Mouse (Mus musculus): ENCODE results near the gene Car15.

Gene Car15

DNA sequence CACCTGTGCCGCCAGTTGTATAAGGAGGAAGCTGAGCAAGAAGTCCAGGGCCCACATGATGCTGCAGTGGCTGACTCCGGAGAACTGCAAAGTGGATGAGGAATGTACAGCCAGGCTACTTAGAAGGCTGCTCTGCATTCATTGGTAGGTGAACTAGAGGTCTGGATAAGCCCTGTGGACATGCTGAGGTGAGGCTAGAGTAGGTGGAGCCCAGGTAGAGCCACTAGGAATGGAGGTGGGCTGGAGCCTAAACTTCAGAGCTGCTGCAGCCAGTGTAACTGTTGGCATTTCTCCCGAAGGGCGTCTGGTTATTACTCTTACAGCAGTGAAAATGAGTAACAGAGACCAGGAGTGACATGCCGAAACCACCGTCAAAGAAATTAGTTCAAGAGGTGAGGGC, at the start of gene Car15:
Gene Car15, minus strand, starts transcription at position 314 of the 400 bp plus-strand sequence.
- no peak for DNase-seq (ENCODE audit: low spot score)

DNA sequence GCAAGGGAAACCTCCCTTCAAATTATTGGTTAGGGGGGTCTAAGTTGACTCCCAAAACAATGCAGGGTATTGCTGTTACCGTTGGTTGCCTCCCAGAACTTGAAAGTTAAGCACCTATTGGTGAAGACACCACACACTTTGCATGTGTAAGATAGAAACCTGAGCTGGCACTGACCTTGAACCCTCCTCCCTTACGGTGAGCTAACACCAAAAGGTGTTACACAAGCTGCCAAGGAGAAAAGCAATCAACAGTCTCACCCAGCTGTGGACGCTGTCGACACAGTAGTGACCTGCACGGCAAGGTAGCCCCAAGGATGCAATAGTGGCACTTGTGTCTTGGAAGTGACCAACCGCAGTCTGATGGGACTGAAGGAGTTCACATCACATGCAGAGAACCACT, 46.0 kb upstream of the Car15 start:
- no peak for DNase-seq (ENCODE audit: low spot score)

DNA sequence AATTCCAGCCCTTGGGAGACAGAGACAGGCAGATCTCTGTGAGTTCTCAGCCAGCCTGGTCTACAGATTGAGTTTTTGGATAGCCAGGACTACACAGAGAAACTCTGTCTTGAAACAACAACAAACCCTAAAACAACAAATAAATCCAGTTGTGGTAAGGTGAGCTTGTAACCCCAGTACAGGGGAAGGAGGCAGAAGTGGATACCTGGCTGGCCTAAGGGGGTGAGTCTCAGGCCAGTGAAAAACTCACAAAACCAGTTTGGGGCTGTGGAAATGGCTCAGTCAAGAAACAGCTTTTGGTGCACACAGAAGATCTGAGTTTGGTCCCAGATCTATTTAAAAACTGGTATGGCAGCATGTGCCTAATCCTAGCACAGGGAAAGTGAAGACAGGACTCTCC, 44.0 kb upstream of the Car15 start:
- DNase-seq (ENCODE audit: low spot score): peak; percentile 46

DNA sequence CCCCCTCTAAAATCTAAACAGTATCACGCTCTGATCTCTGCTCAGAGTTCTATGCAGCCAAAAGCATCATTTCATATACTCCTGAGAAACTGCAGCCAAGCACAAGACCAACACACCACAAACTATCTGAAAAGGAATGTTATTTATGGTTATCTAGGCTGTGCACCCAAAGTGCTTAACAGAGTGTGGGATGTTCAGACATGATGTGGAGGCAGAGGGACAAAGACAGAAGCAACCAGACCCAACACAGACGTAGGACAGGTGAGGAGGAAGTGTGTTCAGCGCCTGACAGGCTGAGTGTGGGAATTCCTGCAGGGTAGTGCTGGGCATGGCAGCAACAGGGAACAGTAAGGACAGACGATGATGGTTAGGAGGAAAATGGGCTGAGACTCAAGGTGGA, 41.4 kb upstream of the Car15 start:
- DNase-seq (ENCODE audit: low spot score): no peak

DNA sequence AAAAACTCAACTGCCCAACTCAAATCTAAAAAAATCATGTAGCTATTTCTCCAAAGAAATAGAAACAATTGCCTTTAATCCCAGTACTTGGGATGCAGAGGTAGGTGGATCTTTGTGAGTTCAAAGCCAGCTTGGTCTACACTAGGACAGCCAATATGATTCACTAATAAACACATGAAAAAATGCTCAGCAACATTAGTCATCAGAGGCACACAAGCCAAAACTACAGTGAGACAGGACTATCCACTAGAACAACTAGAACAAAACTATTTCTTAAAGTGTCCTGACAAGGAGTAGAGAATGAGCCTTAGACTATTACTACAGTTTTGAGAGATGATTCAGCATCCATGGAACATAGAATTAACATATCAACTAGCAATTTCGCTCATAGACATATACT, 37.9 kb upstream of the Car15 start:
- DNase-seq (ENCODE audit: low spot score): no peak

DNA sequence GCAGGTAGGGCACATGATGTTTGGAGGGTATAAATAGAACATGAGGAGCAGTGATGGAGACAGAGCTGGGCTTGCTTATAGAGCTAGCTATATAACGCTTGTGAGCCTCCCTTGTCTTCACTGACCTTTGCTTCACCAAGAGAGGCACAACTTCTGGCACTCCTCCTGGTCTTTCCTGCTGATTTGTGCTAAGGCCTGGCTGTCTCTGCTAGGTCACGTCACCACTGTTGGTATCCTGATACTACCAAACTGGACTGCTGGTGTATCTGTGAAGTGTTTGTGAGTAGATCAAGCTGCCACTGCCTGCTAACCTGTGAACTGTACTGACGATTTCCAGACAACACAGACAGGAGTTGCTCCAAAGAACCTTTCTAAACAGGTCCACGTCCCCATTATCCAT, 37.0 kb upstream of the Car15 start:
- DNase-seq (ENCODE audit: low spot score): no peak

DNA sequence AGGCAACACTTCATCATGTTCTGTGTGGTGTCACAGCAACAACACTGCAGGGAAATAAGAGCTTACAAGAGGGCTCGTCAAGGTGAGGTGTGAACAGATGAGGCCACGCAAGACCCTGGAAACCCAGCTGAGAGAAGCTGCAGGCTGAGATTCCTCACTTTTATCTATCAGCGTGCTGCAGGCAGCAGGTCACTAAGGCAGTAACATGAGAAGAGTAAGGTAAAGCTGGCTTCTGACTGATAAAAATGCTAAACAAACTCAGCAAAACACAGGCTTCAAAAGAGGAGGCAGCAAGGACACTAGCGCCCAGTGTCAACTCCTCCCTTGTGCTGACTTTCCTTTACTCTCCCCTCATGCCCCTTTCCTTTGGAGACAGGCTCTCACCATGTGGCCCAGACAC, 34.8 kb upstream of the Car15 start:
- DNase-seq (ENCODE audit: low spot score): no peak

DNA sequence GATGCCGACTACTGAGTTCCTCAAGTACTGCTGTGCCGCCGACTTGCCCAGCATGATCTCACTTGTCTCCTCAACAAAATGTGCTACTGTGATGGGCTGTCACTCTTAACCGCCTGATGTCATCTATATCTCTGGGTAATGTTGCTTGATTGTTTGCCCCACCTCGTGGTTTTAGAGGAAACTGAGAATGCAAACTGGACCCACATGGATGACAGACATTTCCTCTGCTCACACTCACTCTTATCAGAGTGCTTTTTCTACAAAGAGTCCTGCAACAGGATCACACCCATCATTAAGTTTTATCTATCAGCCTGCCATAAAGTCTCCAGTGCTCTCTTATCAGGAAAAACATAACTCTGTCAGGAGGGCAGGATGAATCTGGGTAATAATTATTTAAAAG, 33.1 kb upstream of the Car15 start:
- no peak for DNase-seq (ENCODE audit: low spot score)

DNA sequence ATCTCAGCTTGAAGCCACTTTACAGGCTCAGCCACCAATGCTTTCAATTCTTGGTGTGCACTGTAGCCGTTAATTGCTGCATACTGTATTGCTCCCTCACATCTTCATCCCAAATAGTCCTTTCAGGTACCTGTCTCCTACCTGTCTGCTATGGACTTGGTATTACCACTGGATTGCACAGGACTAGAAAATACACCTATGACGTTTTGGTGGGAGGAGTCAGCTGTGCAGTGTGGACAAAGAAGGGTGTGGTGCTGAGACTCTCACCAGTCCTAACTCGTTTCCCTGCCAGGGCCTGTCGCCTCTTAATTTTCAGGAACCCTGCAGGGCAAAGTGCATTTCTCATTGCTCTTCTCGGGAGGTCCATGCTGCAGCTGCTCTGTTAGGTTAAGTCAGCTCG, 27.6 kb upstream of the Car15 start:
- peak; percentile 43 for DNase-seq (ENCODE audit: low spot score)

DNA sequence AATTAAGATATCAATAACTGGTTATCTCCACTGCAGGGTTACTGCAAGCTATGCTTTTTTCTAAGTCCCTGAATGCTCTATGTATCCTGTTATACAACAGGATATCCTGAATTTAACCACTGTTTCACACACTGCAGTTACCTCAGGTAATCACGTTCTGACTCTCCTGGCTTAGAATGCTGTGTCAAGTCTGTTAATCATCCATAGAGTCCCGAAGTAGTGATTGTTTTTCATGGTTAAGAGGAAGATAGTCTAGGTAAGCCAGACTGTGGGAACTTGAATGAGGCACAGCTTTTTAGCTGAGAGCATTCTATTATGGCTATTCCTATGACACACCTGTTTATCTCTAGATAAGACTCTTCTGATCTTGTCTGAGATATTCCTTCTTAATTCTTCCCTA, 27.1 kb upstream of the Car15 start:
- DNase-seq (ENCODE audit: low spot score): no peak

DNA sequence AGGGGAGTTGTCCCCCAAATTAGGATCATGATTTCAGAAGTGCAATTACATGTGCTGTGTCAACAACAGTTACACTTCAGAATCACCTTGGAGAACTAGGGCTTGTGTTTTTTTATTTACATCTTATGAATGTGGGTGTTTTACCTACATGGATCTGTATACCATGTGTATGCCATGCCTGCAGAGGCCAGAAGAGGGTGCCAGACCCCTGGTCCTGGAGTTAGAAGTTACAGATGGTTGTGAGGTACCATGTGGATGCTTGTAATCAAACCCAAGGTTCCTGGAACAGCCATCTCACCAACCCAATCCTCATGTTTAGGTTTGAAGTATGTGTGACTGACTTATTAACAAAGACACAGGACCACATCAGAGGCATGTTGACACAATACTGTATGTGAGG, 20.4 kb upstream of the Car15 start:
- no peak for DNase-seq (ENCODE audit: low spot score)

DNA sequence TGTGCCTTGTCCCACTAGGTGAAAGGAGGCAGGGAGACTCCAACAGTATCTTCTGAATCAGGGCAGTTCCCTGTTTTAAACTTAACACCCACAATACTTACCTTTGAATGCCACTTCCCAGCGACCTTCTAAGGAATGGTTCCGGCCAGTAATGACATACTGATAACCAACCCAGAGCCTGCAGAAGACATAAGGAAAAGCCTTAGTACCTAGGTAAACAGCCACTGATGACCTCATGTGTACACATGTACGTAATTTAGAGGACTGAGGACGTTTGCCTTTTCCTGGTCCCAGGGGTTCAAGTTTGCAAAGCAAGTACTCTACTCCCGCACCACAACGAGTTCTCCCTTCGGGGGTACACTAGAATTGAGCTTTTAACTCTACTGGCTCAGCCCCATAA, 19.0 kb upstream of the Car15 start:
- DNase-seq (ENCODE audit: low spot score): no peak

DNA sequence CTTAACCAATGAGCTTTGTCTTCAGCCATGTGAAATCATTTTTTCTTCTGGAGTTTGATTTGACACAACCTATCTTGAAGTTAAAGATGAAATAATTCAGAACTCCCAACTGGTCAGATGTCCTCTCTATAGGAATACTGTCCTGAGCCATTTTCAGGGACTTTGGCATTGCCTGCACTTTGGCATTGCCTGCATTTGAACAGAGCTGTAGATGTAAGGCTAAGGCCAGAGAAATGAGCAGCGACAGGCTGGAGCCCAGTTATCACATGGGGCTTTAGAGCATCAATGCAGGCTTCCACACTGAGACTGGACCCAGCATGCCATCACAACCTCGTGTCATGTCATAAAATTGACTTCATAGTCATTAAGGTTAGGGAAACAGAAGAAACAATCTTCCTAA, 15.1 kb upstream of the Car15 start:
- DNase-seq (ENCODE audit: low spot score): no peak

DNA sequence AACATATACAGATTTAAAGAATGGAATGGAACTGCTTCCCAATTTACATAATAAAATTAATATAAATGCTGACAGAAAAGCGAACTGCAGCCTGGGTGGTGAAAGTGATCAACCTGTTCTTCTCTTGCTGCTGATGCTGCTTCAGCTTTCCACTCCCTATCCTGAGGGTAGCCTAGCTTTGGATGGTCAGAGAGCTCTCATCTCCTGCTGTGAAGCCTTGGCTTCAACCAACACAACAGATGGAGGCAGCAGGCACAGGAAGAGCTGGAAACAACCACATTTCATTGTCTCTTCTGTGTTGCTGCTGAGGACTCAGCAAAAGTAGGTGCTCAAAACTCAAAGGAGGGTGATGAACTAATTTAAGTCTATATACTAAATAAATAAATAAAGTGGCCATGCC, 13.7 kb upstream of the Car15 start:
- no peak for DNase-seq (ENCODE audit: low spot score)

DNA sequence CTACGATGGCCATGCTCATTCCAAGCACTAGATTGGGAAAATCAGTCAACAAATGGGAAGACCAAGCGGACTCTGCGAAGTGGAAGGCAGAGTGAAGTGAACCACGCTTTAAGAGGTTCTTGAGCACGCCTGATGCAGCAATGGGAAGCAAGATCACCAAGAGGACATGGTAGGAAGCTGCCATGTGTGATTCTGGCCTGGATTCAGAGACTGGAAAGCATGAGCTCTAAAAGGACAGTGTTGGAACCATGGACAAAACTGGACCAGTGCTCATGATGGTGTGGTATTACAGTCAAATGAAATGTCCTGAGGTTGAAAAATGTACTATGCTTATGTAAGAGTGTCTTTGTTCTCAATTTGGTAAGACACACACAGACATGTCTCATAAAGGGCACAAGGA, 13.2 kb upstream of the Car15 start:
- no peak for DNase-seq (ENCODE audit: low spot score)

DNA sequence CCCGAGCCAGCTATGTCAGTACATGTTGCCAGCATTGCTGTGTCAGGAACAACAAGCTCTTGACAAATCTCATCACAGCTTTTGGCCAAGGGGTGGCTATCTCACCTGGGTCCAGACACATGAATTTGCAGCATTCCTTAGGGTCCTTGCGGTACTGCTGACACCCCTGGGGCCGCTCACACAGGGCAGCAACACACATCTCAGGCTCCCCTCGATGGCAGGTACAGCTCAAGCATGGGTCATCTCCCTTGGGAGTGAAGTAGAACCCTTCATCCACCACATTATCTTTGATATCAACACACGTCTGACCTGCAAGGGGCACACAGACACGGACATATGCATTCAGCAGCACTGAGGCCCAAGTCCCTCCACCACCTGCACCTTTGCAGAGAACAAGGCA, 11.3 kb upstream of the Car15 start:
- no peak for DNase-seq (ENCODE audit: low spot score)

DNA sequence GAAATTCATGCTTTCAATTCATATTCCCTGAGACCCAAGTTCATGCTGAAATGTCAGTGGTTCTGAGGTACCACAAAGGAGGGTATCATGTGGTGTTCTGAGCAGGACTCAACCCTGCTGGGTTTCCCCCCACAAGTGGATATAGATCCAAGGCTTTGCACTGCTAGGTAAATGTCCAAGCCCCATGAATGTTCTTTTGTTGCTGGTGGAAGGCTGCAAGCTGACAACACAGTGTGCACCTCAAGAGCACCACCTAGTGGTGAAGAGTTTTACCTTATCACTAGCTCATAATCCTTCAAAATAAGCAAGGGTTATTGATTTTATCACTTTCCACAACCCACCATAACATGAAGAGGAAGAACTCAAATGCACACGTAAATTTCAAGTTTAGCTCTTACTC, 10.8 kb upstream of the Car15 start:
- DNase-seq (ENCODE audit: low spot score): peak; percentile 47

DNA sequence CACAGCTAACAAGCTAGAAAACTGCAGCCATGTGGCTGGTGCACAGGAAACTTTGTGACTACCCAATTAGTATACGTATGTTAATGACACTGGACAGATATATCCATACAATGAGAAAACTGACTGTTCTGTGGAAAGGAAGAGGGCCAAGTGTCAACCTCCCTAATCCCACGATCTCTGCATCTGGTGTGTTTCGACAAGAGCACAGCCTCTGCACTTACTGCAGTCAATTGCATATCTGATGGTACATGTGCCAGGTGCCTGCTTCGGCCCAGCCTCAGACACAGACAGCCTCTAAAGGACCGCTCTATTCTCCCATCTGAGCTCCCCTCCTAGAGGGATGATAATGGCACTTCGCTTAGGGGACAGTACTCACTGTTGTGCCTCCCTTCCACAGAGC, 10.3 kb upstream of the Car15 start:
- DNase-seq (ENCODE audit: low spot score): no peak

DNA sequence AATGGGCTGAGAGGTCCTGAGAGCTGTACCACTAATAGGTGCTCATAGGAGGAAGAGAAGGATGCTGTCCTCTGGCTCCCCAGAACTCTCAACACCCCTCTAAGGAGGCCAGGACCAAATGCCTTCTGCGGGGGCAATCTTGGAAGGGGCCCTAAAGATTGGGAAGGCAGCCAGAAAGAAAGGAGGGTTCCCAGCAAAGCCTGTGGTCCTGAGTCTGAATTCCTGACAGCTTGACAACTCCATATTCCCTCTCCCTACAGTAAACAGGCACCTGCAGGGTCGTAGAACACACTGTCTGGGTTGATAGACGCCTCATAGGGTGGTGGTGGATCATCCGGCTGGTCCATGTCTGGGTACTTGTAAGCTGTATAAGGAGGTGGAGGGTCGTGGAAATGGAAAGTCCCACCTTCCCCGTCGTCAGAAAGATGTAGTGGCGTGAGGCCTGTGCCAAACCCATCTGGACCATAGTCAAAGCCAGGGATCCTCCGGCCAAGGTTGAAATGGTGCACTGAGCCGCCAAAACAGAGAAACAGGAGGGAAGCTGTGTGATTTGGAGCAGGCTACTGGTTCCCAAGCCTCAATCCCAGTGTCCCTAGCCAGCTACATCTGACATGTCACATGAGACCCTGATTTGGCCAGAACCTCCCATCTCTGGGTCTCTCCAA, 5.7 kb upstream of the Car15 start:
- no peak for DNase-seq (ENCODE audit: low spot score)

DNA sequence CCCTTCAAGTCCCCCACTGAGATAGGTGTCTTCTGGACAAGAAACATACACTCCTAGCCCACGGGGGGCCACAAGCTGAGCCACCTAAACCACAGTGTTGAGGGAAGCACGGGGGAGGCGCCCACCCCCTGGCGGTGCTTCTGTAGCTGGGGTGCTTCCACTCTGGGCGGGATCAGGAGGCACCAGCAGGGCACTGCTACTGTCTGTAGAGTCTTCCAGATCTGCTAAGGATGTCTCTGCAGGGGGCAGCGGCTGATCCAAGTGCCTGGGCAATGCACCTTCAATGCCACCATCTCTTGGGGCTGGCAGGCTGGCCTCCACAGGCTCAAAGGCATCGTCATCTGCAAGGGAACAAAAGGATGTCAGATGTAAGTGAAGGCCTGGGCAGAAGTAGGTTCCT, 4.3 kb upstream of the Car15 start:
- DNase-seq (ENCODE audit: low spot score): no peak

DNA sequence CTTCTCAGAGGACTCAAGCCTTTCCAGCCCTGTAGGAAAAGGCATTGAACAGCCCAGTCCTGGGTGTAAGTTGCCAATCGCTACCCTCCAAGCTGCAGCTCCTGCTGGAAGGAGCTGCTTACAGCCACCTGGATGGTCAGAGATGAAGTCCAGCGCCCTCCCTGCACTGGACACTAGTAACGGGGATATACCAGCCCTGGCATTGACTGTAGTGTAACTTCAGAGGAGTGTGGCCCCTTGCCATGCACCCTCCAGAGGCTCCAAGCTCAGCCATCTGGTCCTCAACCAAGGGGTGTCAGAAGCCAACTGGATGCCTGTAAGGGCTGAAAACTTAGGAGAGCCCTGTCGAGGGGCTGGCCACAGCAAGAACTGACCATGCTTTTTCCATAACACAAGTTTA, 1.8 kb upstream of the Car15 start:
- no peak for DNase-seq (ENCODE audit: low spot score)

DNA sequence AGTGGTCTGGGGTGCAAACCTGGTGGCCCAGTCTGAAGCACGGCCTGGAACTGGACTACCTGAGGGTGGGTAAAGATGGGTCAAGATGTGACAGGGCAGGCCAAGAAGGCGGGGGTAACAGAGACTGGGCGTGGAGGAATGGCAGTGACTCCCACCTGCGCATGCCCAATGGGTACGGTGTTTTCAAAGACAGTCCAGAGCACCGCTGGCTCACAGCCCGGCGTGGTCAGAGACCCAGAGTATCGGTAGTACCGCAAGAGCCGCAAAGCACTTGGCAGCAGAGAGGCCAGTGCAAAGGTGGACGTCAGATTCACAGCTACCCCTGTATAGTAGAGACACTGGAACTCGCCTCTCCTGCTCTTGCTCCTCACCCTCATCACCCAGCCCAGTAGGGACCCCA, 2.7 kb downstream of the Car15 start:
- DNase-seq (ENCODE audit: low spot score): no peak

DNA sequence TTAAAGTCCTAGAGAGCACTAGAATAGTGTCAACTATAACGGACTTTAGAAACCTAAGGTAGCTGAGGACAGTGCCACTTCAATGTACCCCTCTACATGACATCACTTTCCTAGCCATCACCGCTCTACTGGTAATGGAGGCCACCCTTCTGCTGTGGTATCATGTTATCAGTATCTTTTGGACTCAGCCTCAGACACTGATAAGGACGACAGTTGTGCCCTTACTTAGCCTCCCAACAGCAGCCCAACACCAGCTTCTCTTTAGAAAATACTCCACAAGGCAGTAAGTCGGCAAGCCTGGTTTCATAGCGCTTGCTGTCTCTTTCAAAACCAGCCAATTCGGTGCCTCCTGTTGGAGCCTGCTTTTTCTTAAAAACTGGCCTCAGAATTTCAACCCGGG, 3.6 kb downstream of the Car15 start:
- no peak for DNase-seq (ENCODE audit: low spot score)

DNA sequence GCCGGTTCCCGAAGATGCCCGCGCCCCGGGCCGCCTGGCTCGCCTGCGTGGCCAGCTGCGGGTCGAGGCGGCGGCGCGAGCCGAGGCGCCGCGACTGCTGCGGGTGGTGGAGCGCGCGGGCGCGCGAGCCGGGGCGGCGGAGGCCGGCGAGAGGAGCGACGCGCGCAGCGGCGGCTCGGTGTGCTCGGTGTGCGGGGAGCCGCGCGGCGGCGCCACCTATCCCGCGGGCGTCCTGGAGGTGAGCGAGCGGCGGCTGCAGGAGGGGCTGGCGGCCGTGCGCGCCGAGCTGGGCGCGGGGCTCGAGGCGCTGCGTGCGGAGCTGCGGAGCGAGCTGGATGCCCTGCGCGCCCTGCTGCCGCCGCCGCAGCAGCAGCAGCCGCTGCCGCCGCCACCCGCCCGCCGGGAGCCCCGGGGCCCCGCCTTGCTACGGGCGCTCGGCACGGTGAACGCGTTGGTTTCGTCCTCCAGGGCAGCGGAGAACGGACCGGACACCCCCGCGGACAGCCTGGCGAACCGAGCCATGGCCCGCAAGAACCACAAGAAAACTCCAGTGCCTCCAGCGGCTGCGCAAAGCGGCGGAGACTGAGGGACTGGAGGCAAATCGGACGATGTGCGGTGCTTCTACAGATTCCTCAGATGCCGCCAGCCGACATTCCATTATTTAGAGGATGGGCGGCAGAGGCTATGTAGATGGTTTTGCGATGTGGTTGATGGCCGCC, 4.3 kb downstream of the Car15 start:
- DNase-seq (ENCODE audit: low spot score): no peak
